Mouse (Mus musculus) thymus, postnatal 25 days (tissue): Measurements from ENCODE around the gene Utrn.
A peak's percentile ranks its signal among the peaks of the same experiment; 100 is the strongest.

Experiments
- DNase-seq: peaks from one replicate; pipeline ENCODE4 v3.0.0; 2022

Gene Utrn

DNA sequence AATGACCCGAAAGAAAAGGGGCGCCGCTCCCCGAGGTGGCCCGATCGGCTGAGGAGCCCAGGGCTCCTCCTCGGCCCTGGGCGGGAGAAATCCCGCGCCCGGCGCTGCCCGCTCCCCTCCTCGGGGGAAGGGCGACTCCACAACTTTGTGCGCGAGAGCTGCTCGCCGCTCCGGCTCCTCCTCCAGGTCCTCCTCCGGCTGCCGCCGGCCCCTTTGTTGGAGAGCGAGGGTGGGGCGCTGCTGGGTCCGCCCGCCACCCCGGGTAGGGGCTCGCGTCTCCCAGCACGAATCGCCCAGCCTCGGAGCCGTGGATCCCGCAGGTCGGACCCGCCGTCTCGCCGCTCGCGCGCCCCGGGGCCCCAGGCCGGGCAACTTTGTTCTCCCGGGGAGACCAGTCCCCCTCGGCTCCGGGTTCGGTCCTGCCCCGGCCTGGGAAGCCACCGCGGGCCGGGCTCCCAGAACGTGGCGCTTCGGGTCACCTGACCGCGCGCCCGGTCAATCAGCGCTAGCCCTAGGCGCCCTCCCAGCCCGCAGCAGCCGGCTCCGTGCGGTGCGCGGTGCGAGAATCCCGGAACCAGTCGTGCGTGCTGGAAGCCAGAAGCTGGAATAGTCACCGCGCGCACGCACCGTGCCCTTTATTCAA, at the start of gene Utrn:
Gene Utrn (minus strand): TSS at position 337 of the 643 bp plus-strand sequence.
- DNase-seq = peak; percentile 66

DNA sequence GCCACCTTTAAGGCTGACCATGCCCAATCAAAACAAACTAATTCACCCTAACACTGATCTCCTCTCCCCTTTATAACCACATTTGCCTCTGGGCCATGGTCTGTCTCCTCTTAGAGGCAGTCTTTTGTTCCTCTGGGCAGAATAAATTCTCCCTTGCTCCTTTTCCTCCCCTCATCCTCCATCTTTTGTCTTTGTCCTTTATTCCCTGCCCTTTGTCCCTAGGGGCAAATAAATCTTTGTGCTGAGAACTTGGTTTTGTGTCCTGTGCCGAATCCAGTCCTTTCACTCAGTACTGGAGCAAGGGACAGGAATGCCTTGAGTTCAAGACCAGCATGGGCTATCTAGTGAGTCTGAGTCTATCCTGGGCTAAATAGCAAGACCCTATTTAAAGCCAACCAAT, 48.5 kb upstream of the Utrn start:
- no peak for DNase-seq

GRCm38 (mm10) chr10:12916376-12916775, 47.2 kb upstream of the Utrn start:
- no peak for DNase-seq

GRCm38 (mm10) chr10:12915826-12916225, 46.7 kb upstream of the Utrn start:
- no peak for DNase-seq

DNA sequence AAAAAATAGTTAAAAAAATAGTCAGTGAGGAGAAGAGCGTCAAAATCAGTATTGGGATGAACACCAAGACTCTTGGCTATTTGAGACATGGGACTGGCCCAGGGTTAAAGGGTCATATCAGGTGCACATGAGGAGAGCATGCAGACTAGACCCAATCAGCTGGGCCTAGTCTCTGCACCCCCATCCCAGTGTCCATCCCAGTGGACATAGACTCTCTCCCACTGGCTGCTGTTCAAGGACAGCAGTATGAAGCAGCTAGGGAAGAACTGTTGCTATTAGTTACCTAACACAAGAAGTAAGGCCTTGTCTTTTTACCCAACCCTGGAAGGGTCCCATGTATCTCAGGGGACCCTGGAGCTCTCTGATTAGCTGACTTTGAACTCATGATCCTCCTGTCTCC, 45.0 kb upstream of the Utrn start:
- DNase-seq = no peak

GRCm38 (mm10) chr10:12911981-12912530, 42.9 kb upstream of the Utrn start:
- peak; percentile 37 for DNase-seq

GRCm38 (mm10) chr10:12911451-12911850, 42.3 kb upstream of the Utrn start:
- DNase-seq = no peak

GRCm38 (mm10) chr10:12909891-12910290, 40.7 kb upstream of the Utrn start:
- no peak for DNase-seq

DNA sequence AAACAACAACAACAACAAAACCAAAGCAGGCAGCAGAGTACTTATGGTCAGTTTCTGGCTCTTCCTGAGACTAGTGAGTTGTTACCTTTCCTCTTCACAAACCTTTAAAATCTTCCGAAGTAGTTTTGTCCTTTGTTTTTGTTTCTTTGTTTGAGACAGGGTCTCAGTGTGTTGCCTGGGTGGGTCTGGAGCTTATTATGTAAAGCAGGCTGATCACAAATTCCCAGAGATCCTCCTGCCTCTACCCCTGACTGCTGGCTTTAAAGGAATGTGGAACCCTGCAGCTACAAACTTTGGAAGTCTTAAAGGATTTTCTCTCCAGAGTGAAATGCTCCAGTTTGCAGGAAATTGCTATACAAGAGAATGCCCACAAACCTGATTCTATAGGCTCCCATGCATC, 40.0 kb upstream of the Utrn start:
- DNase-seq = no peak

- DNase-seq = no peak
These were observed 35.0 kb upstream of the Utrn start for GRCm38 (mm10) chr10:12904140-12904528.

- DNase-seq = no peak
These were observed 34.4 kb upstream of the Utrn start for GRCm38 (mm10) chr10:12903440-12904139.

DNA sequence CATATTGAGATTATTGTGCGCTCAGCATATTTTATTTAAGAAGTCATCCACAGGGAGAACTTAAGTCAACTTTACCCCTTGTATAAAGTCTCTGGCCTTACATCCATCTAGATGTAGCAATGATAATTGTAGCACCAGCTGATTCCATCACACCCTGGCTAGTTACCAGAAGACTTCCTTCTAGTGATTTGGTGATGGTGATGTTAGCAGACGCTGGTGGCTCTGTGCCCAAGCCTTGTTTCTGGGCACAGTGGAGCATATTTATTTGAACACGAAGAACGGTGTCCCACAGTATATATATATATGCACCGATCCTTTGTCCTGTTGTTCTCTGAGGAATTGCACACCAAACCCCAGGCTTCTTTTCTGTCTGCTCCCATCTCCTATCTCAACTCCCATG, 30.7 kb upstream of the Utrn start:
- DNase-seq = no peak

DNA sequence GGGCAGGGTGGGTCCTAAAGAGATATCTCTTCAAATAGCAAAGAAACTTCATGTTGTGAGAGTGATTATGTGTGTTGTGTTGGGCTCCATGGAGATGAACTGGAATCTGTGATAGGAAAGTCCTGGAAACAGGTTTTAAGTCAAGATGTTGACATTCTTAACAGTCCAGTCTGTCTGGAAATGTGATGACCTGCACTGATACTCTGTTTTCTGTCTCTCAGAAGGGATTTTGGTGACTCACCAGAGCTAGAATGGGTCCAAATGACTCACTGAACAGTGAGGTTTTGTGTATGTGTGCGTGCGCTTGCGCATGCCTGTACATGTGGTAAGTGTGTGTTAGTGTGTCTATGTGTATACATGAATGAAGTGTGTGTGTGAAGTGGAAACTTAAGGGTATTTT, 24.2 kb upstream of the Utrn start:
- DNase-seq = no peak

DNA sequence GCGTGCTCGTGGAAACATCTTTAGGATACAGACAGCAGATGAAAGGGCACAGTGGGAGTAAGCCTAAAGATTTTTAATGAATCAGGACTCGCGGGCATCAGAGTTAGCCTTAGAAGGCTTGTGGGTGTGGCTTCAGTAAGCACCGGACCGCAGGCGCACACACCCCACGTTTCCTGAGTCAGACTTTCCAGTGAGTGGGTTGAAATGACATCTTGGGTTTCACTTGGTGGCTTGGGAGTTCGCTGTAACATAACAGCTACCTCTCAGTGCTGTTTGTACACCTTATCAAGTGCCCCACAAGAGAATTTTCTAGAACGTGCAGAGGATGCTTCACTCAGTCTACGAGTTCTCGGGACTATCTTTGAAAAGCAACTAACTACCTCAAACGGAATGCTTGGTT, 19.2 kb upstream of the Utrn start:
- DNase-seq = peak; percentile 18

- DNase-seq = no peak
These were observed 18.6 kb upstream of the Utrn start for GRCm38 (mm10) chr10:12887792-12888191.

GRCm38 (mm10) chr10:12884308-12884948, 15.3 kb upstream of the Utrn start:
- no peak for DNase-seq

- DNase-seq = no peak
These were observed 12.7 kb upstream of the Utrn start for GRCm38 (mm10) chr10:12881911-12882310.

GRCm38 (mm10) chr10:12879313-12879695, 10.1 kb upstream of the Utrn start:
- DNase-seq = no peak

GRCm38 (mm10) chr10:12878661-12879312, 9.6 kb upstream of the Utrn start:
- DNase-seq = no peak

GRCm38 (mm10) chr10:12876426-12876825, 7.3 kb upstream of the Utrn start:
- no peak for DNase-seq

- no peak for DNase-seq
These were observed 6.2 kb upstream of the Utrn start for GRCm38 (mm10) chr10:12875410-12875809.

DNA sequence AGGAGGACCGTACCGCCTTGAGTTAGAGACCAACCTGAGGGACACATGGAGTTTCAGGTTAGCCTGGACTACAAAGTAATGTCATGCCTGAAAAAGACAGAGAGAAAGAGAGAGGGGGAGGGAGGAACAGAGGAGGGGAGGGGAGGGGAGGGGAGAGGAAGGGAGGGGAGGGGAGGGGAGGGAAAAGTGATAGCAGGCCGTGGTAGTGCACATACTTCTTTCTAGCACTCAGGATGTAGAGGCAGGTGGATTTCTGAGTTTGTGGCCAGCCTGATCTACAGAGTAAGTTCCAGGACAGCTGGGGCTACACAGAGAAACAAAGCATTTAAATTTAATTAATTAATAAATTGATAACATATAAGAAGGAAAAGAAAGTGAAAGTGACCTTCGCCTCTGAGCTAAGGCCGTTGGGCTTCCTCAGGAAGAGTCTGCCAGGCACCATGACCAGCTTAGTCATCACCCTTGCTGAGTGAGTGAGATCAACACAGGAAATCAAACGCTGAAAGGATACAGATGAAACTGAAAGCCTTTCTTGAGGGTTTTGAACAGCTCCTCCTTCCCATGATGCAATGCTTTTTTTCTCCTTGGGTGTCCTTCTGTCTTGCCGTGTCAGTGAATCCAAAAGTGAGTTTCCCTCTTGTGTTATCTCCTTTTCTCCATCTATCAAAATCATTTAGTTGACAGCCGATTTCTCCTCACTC, 5.6 kb upstream of the Utrn start:
- peak; percentile 30 for DNase-seq

DNA sequence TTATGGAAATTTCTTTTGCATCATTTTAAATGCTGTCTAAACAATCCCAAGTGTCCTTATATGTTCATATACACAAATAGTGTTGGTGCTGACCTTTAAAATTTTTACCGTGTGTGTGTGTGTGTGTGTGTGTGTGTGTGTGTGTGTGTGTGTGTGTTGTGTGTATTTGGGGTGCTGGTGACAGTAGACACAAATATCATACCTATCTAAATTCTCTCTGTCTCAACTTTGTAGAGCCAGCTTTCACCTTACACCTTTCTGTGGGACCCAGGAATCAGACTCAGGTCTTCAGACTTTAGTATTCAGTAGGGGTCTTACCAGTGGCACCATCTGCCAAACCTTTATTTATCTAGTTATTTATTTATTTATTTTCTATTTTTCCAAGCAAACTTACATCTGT, 681 bp upstream of the Utrn start:
- no peak for DNase-seq
